Mouse (Mus musculus) erythroblast, embryonic 14.5 days (primary cell): Measurements from ENCODE around the gene Cdc42ep5. TPM values are rescaled to one million over a fixed set of nuclear protein-coding genes. Genes with fewer than 3 reads are reported as not detected.
A peak's percentile ranks its signal among the peaks of the same experiment; 100 is the strongest.

Experiments
- H3K27me3 ChIP-seq: 2 replicates; pipeline ENCODE4 v1.6.1; 2012; ENCODE audit warnings: inconsistent platforms; ENCODE audit not compliant: control insufficient read depth
- H3K36me3 ChIP-seq: 2 replicates; pipeline ENCODE4 v1.6.1; 2012; ENCODE audit warnings: mild to moderate bottlenecking, inconsistent platforms; ENCODE audit not compliant: control insufficient read depth
- H3K4me1 ChIP-seq: 2 replicates; pipeline ENCODE4 v1.6.1; 2012; ENCODE audit warnings: inconsistent platforms; ENCODE audit not compliant: control insufficient read depth
- H3K4me3 ChIP-seq: replicated peaks from 2 replicates; pipeline ENCODE3; 2012; ENCODE audit warnings: moderate library complexity, mild to moderate bottlenecking, inconsistent platforms
- H3K9me3 ChIP-seq: 2 replicates; pipeline ENCODE4 v1.6.1; 2012; ENCODE audit warnings: low read length, inconsistent platforms, mixed read lengths; ENCODE audit not compliant: control insufficient read depth
- GATA1 ChIP-seq: IDR thresholded peaks from 2 replicates; pipeline ENCODE4 v1.6.1; 2012; ENCODE audit warnings: low read length, inconsistent platforms, mixed read lengths
- TAL1 ChIP-seq: IDR thresholded peaks from 3 replicates; pipeline ENCODE4 v1.6.1; 2012; ENCODE audit warnings: low read length, inconsistent platforms, mixed read lengths
- polyA plus RNA-seq: library from polyadenylated mRNA; stranded (reverse); fragments of >175 nt; gene quantifications from 2 replicates; pipeline ENCODE4 v1.2.3, GENCODE M21; 2012

Cdc42ep5 gene
- polyA plus RNA-seq, 1 experiment: 0.25 TPM

DNA sequence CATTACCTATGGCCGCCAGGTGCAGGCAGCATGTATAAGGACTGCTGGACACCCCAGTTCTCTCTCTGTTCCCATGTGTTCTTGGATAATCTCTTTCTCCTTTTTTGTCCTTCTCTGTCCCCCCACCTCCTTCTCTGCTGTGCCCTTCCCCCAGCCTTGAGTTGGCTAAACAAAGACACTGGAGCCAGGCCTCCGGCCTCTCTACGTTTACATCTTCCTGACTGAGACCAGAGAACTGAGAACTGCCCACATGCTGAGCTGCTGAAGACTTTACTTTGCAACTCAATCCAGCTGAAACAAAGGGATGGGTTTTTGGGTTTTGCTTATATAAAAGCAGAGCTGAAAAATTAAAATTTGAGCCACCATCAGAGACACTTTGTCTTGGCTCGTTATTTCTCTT is 9.7 kb downstream of the Cdc42ep5 start:
- H3K4me3 ChIP-seq: no peak overlapping the region
- TF ChIP-seq TAL1: no peak
- no peak for TF ChIP-seq GATA1
- H3K4me1 ChIP-seq: peaks cover 21% of the 10 kb centered on the region
- no peaks in the 10 kb centered on the region for H3K9me3 ChIP-seq
- no peaks in the 10 kb centered on the region for H3K36me3 ChIP-seq
- H3K27me3 ChIP-seq: peaks cover 6% of the 10 kb centered on the region

DNA sequence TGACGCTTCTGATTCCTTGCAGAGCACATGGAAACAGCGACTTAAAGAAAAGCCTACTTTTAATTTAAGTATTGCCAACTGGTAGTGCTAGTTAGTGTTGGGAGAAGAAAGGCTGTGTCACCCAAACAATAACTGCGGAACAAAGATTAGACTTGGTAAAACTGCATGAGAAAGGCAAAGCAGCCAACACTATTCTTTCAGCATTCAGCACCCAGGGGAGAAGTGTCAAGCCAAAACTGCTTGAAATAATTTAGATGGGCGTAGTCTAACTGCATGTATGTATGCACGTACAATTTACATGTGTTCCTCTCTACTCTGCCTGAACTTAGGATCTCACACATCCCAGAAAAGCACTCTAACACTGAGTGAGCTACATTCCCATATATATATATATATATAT is 10.3 kb downstream of the Cdc42ep5 start:
- no peak overlapping the region for H3K4me3 ChIP-seq
- H3K36me3 ChIP-seq: no peaks in the 10 kb centered on the region
- TF ChIP-seq GATA1 (no peak), TAL1 (no peak)
- H3K27me3 ChIP-seq: peaks cover 6% of the 10 kb centered on the region
- peaks cover 27% of the 10 kb centered on the region for H3K4me1 ChIP-seq
- no peaks in the 10 kb centered on the region for H3K9me3 ChIP-seq

DNA sequence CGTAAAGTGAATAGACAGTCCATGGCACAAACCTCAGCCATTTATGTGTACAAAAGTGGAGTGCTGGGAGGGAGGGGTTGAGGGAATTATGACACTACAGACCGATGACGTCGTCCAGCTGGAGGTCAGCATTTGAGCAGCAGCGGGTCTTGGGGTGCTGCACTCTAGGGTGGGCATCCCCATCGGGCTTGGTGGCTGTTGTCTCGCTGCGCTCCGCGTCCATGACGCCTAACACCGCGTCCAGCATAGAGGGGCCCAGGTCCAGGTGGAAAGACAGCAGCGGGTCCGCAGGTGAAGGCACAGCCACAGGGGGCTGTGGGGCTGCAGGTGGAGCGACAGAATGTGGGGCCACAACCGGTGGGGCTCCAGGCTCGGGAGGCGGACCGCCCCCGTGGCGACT is 13.4 kb downstream of the Cdc42ep5 start:
- Histone ChIP-seq H3K4me1 (peaks cover 58% of the 10 kb centered on the region), H3K9me3 (no peaks in the 10 kb centered on the region), H3K4me3 (peak overlapping the region; percentile 86), H3K36me3 (peaks cover 25% of the 10 kb centered on the region), H3K27me3 (peaks cover 6% of the 10 kb centered on the region)
- TF ChIP-seq TAL1 (no peak), GATA1 (no peak)

DNA sequence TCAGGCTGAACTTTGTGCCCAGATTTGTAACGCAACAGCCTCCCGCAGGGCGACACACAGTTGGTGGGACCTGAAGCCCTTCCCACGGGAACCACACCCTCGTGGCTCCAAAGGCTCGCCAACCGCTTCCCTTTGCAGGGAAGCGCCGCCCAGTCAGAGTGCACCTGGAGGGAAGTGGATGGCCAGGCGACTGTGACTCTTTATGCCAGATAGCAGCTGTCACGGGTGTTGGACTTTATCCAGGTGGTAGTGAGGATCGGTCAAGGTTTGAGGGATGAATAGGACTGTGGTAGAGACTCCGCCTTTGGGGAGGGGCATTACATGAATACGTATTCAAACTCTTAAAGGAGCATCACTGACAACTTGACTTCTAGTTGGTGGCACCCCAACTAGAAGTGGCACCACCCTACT is 13.8 kb downstream of the Cdc42ep5 start:
- H3K4me1 ChIP-seq: peaks cover 62% of the 10 kb centered on the region
- peaks cover 6% of the 10 kb centered on the region for H3K27me3 ChIP-seq
- peaks cover 29% of the 10 kb centered on the region for H3K36me3 ChIP-seq
- H3K4me3 ChIP-seq: peak overlapping the region; percentile 86
- no peaks in the 10 kb centered on the region for H3K9me3 ChIP-seq
- no peak for TF ChIP-seq TAL1
- no peak for TF ChIP-seq GATA1

DNA sequence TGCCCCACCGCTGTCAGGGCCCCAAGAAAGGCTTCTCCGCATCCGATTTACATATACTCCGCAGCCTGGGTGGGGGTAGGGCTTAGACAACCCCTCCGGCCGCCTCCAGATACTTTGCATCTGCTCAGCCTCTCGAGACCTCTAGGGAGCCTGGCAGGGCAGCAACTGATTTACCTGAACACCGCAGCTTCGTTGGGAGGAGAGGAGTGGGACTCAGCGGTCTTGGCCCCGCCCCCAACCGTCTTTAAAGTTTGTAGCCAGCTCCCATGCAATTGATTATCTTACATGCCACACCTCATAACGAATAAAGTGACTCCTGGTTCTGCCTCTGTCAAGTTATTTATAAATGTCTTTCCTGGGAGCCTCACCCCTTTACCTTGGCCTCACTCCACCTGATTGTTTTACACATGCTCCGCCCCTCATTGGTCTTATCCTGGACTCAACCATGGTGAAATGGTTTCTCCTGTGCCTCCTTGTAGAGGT is 14.6 kb downstream of the Cdc42ep5 start, which contains the start of gene Leng9:
Gene Leng9 (minus strand): TSS at position 316 of the 483 bp plus-strand sequence.
- TF ChIP-seq TAL1 (no peak), GATA1 (no peak)
- Histone ChIP-seq H3K36me3 (peaks cover 36% of the 10 kb centered on the region), H3K4me1 (peaks cover 66% of the 10 kb centered on the region), H3K27me3 (peaks cover 6% of the 10 kb centered on the region), H3K9me3 (no peaks in the 10 kb centered on the region), H3K4me3 (peak within 1 kb of the TSS; percentile 86)

DNA sequence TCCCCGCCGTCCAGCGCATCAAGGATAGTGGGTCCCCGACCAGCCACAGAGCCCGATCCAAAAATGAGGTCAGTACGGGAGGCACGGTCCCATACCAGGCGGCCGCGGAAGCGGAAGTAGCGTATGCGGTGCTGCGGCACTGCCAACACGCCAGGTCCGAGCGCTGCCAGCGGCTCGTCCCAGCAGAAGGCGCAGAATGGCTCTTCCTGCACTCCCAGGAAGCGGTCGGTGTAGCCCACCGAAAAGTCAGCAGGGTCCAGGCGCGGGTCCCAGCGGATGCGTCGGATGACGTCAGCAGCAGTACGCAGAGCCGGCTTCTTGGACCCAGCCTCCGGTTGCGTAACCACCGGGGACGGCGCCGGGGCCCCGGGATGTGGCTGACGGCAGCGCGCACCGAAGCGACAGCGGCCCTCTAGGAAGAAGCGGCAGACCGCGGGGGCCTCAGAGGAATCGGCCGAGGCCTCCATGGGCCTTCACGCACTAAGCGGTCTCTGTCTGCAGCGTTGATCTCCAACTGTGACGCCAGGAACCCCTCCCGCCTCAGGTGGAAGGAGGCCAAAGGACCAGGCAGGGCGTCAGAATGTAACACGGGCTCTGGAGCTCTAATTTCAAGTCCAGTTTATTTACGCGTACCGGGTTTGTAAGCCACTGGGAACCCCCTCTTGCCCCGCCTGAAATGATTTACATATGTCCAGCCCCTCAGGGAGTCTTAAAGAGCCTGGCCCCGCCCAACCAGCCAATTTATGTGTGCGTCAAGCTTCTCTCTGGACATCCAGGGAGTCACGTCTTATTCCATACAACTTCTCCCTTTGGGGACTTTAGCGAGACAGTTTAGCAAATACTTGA is 15.2 kb downstream of the Cdc42ep5 start:
- peaks cover 66% of the 10 kb centered on the region for H3K4me1 ChIP-seq
- H3K9me3 ChIP-seq: no peaks in the 10 kb centered on the region
- H3K4me3 ChIP-seq: peak overlapping the region; percentile 86
- TF ChIP-seq TAL1 (no peak), GATA1 (no peak)
- H3K36me3 ChIP-seq: peaks cover 43% of the 10 kb centered on the region
- H3K27me3 ChIP-seq: peaks cover 6% of the 10 kb centered on the region

DNA sequence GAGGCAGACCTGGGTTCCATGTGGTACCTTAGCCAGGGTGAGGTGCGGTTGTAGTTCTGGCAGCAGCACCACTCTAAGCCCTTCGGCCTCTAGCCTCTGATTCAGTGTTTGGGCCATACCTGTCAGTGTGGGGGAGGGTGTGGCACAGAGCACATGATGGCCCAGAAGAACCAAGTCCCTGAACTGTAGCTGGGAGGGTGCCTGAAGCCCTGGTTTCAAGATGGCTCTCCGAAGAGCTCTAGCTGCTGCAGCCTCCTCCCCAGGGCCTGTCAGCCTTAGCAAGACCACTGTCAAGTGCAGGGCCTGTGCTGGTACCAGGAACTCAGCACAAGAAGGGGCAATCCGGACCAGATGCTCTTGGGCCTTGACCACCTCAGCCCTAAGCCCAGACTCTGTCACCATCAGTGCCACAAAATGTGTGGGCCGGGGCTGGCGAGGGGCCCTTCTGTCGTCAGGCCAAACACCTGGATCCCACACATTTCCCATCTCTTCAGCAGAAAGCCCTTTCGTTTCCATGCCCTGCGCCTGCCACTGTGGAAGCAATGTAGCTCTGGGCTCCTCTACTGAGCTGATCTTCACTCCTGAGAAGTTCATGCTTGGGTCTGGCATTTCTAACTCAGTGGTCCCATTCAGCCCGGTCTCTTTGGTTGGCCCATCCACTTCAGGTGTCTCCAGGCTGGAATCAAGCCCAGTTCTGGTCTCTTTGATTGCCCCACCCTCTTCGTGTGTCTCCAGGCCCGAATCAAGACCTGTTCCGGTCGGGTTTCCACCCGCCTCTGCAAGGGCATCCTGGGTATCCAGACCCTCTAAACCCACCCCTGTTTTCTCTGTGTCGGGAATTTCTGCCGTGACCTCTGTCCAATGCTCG is 16.1 kb downstream of the Cdc42ep5 start:
- H3K9me3 ChIP-seq: no peaks in the 10 kb centered on the region
- H3K4me1 ChIP-seq: peaks cover 63% of the 10 kb centered on the region
- peak overlapping the region; percentile 86 for H3K4me3 ChIP-seq
- no peak for TF ChIP-seq GATA1
- TF ChIP-seq TAL1: no peak
- peaks cover 6% of the 10 kb centered on the region for H3K27me3 ChIP-seq
- peaks cover 52% of the 10 kb centered on the region for H3K36me3 ChIP-seq

DNA sequence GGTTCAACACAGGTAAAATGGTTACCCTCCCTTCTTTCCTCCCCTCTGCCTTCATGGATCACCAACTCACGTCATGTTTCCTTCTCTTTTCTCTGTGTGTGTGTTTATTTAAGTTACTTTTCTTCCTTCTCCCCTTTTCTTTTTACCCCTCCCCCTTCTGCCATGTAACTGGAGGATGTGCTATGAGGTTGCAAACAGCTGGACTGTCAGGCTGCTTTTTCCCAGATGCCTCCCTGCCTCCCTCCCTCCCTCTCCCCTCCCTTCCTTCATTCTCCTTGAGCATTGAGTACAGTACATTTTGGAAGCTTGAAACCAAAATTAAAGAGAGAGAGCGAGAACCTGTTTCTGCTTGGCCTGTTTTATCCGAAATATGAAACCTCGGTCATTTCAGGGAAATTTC is 16.8 kb downstream of the Cdc42ep5 start:
- peaks cover 62% of the 10 kb centered on the region for H3K4me1 ChIP-seq
- TF ChIP-seq GATA1 (no peak), TAL1 (no peak)

DNA sequence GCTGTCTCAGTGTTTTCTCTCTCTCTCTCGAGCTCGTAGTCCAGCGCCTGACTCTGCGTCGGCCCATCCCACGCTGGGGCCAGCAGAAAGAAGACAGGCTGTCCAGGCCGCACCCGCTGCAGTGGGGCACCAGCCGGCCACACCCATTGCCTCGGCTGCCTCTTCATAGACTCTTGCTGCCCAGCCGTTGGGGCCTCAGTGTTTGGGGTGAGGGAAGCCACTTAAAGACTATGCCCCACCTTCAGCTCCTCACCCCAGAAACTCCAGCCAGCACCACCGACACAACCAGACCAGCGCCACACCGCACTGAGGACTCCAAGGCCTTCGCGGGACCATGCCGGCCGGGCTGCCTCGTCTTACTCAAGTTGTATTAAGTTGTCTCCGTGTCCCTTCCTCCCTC is 17.3 kb downstream of the Cdc42ep5 start:
- H3K9me3 ChIP-seq: no peaks in the 10 kb centered on the region
- H3K36me3 ChIP-seq: peaks cover 64% of the 10 kb centered on the region
- no peak for TF ChIP-seq GATA1
- no peak for TF ChIP-seq TAL1
- no peak overlapping the region for H3K4me3 ChIP-seq
- peaks cover 6% of the 10 kb centered on the region for H3K27me3 ChIP-seq
- peaks cover 62% of the 10 kb centered on the region for H3K4me1 ChIP-seq

More for the DNA sequence above, 16.8 kb downstream of the Cdc42ep5 start:
- Histone ChIP-seq H3K9me3 (no peaks in the 10 kb centered on the region), H3K36me3 (peaks cover 59% of the 10 kb centered on the region), H3K4me3 (no peak overlapping the region), H3K27me3 (peaks cover 6% of the 10 kb centered on the region)
